In genomic region chr4:150915181-150915906, GRCm38 (mm10) we compare ENCODE assay signal across 8 mouse cellular contexts. TPM values are rescaled to one million over a fixed set of nuclear protein-coding genes. Genes with fewer than 3 reads are reported as not detected.
DNase-seq lines count a peak whose midpoint lies in the region; ATAC-seq and TF ChIP-seq lines count a peak whose summit lies in the region.

No protein-coding gene starts in this region.

- DNase-seq in kidney, adult 8-10 months: no peak
- DNase-seq in limb, embryonic 10.5 days (ENCODE audit: low spot score): no peak
- no peak for DNase-seq in urinary bladder, postnatal 10 days (ENCODE audit: low spot score)
- DNase-seq in thymus, postnatal 10 days (ENCODE audit: low spot score in 2 of 2): no peak

- 67% methylated on average over 10 of the region's 10 CpGs for WGBS in kidney, embryonic 14.5 days
- 48% methylated on average over 10 of the region's 10 CpGs for WGBS in embryonic facial prominence, embryonic 15.5 days
- 74% methylated on average over 10 of the region's 10 CpGs for WGBS in limb, embryonic 10.5 days
- 47% methylated on average over 10 of the region's 10 CpGs for WGBS in stomach, embryonic 14.5 days

- no peak for TF ChIP-seq CTCF in E14TG2a.4 (conservative IDR thresholded peaks at IDR 0.05; ENCODE audit: low read length)

- H3K4me2 ChIP-seq in kidney, embryonic 14.5 days (replicated peaks; ENCODE audit: low read depth, low read length): peak overlapping the region; percentile 56
- H3K4me2 ChIP-seq in embryonic facial prominence, embryonic 15.5 days (replicated peaks): peak overlapping the region; percentile 57
- peak overlapping the region; percentile 56 for H3K4me2 ChIP-seq in stomach, embryonic 14.5 days (replicated peaks; ENCODE audit: low read depth, low read length)

- peak overlapping the region; percentile 73 for H3K9ac ChIP-seq in kidney, embryonic 14.5 days (ENCODE audit: low read depth, low read length)
- peak overlapping the region; percentile 85 for H3K9ac ChIP-seq in embryonic facial prominence, embryonic 15.5 days
- 0 out of 2 replicates have a peak overlapping the region, but pooled peaks have one; percentile 62 for H3K9ac ChIP-seq in stomach, embryonic 14.5 days (replicated peaks; ENCODE audit: low read depth, low read length)

- peak overlapping the region; percentile 63 for H3K4me3 ChIP-seq in kidney, embryonic 14.5 days (ENCODE audit: low read length)
- H3K4me3 ChIP-seq in E14TG2a.4 (replicated peaks; ENCODE audit: low read length): peak overlapping the region; percentile 89
- H3K4me3 ChIP-seq in embryonic facial prominence, embryonic 15.5 days (replicated peaks): peak overlapping the region; percentile 75
- H3K4me3 ChIP-seq in limb, embryonic 10.5 days: peak overlapping the region; percentile 77
- H3K4me3 ChIP-seq in stomach, embryonic 14.5 days (ENCODE audit: low read depth, low read length): peak overlapping the region; percentile 66

- H3K27ac ChIP-seq in kidney, embryonic 14.5 days (ENCODE audit: low read depth, low read length): peak overlapping the region; percentile 86; the same call in 1 of the 2 replicates
- H3K27ac ChIP-seq in embryonic facial prominence, embryonic 15.5 days (replicated peaks): peak overlapping the region; percentile 93
- H3K27ac ChIP-seq in limb, embryonic 10.5 days: peak overlapping the region; percentile 95
- no peak overlapping the region for H3K27ac ChIP-seq in stomach, embryonic 14.5 days (ENCODE audit: low read length)

- ATAC-seq in kidney, embryonic 14.5 days (ENCODE audit: low FRiP score, low TSS enrichment): no peak
- ATAC-seq in embryonic facial prominence, embryonic 15.5 days (ENCODE audit: insufficient number of reproducible peaks, low FRiP score, low TSS enrichment, low read depth): no peak
- no peak for ATAC-seq in stomach, embryonic 14.5 days (ENCODE audit: insufficient number of reproducible peaks, insufficient read depth, low FRiP score, low read depth)

- H3K4me1 ChIP-seq in kidney, embryonic 14.5 days (ENCODE audit: control insufficient read depth, insufficient read depth, low read length): peaks cover 3% of the 10 kb centered on the region; the same call in 1 of the 2 replicates
- peaks cover 47% of the 10 kb centered on the region for H3K4me1 ChIP-seq in E14TG2a.4 (replicated peaks; ENCODE audit: low read depth, low read length)
- H3K4me1 ChIP-seq in embryonic facial prominence, embryonic 15.5 days: peaks cover 13% of the 10 kb centered on the region; the same call in 1 of the 2 replicates
- peaks cover 23% of the 10 kb centered on the region for H3K4me1 ChIP-seq in limb, embryonic 10.5 days
- H3K4me1 ChIP-seq in stomach, embryonic 14.5 days (ENCODE audit: control insufficient read depth, insufficient read depth, low read length): peaks cover 15% of the 10 kb centered on the region; the same call in 1 of the 2 replicates

- no peaks in the 10 kb centered on the region for H3K9me3 ChIP-seq in kidney, embryonic 14.5 days (ENCODE audit: control insufficient read depth, low read length)
- peaks cover 12% of the 10 kb centered on the region for H3K9me3 ChIP-seq in E14TG2a.4 (ENCODE audit: low read length)
- H3K9me3 ChIP-seq in embryonic facial prominence, embryonic 15.5 days (replicated peaks): no peaks in the 10 kb centered on the region
- H3K9me3 ChIP-seq in limb, embryonic 10.5 days (replicated peaks): no peaks in the 10 kb centered on the region
- no peaks in the 10 kb centered on the region for H3K9me3 ChIP-seq in stomach, embryonic 14.5 days (ENCODE audit: control insufficient read depth, low read depth, low read length)

- no peaks in the 10 kb centered on the region for H3K27me3 ChIP-seq in kidney, embryonic 14.5 days (ENCODE audit: control insufficient read depth, insufficient read depth, low read length)
- no peaks in the 10 kb centered on the region for H3K27me3 ChIP-seq in E14TG2a.4 (ENCODE audit: insufficient read depth, low read length)
- no peaks in the 10 kb centered on the region for H3K27me3 ChIP-seq in embryonic facial prominence, embryonic 15.5 days
- H3K27me3 ChIP-seq in limb, embryonic 10.5 days (ENCODE audit: low read depth, poor library complexity, severe bottlenecking): no peaks in the 10 kb centered on the region
- no peaks in the 10 kb centered on the region for H3K27me3 ChIP-seq in stomach, embryonic 14.5 days (ENCODE audit: control insufficient read depth, insufficient read depth, low read length)

- H3K36me3 ChIP-seq in kidney, embryonic 14.5 days (ENCODE audit: control insufficient read depth, insufficient read depth, low read length): no peaks in the 10 kb centered on the region
- no peaks in the 10 kb centered on the region for H3K36me3 ChIP-seq in E14TG2a.4 (ENCODE audit: insufficient read depth, low read length)
- no peaks in the 10 kb centered on the region for H3K36me3 ChIP-seq in embryonic facial prominence, embryonic 15.5 days
- H3K36me3 ChIP-seq in limb, embryonic 10.5 days: no peaks in the 10 kb centered on the region
- no peaks in the 10 kb centered on the region for H3K36me3 ChIP-seq in stomach, embryonic 14.5 days (ENCODE audit: control insufficient read depth, insufficient read depth, low read length)

RNA-seq across cellular contexts. Expression of gene Tnfrsf9, which starts 1.0 kb away (rescaled TPM):
- 0.13 and 0.39 TPM in 2 replicates for polyA plus RNA-seq in kidney, embryonic 14.5 days (2014; fragmentation: Nextera tagmentation; extraction: Ambion mirVana)
- 1.0 and 1.3 TPM in 2 replicates for polyA plus RNA-seq in embryonic facial prominence, embryonic 15.5 days (2015; fragmentation: Nextera tagmentation; extraction: Ambion mirVana)
- polyA plus RNA-seq in limb, embryonic 10.5 days (2016; fragmentation: Nextera tagmentation; extraction: Ambion mirVana): 0.59 and 1.1 TPM in 2 replicates
- 0.80 and 0.97 TPM in 2 replicates for polyA plus RNA-seq in stomach, embryonic 14.5 days (2014; fragmentation: Nextera tagmentation; extraction: Ambion mirVana)

RNA-seq across cellular contexts. Expression of gene Park7, which starts 1.1 kb away (rescaled TPM):
- 398 and 419 TPM in 2 replicates for polyA plus RNA-seq in kidney, embryonic 14.5 days (2014; fragmentation: Nextera tagmentation; extraction: Ambion mirVana)
- polyA plus RNA-seq in embryonic facial prominence, embryonic 15.5 days (2015; fragmentation: Nextera tagmentation; extraction: Ambion mirVana): 374 TPM in 2 replicates
- 526 and 559 TPM in 2 replicates for polyA plus RNA-seq in limb, embryonic 10.5 days (2016; fragmentation: Nextera tagmentation; extraction: Ambion mirVana)
- 439 and 440 TPM in 2 replicates for polyA plus RNA-seq in stomach, embryonic 14.5 days (2014; fragmentation: Nextera tagmentation; extraction: Ambion mirVana)
